11 mouse cellular contexts compared by ENCODE assay signal in the genomic region with DNA sequence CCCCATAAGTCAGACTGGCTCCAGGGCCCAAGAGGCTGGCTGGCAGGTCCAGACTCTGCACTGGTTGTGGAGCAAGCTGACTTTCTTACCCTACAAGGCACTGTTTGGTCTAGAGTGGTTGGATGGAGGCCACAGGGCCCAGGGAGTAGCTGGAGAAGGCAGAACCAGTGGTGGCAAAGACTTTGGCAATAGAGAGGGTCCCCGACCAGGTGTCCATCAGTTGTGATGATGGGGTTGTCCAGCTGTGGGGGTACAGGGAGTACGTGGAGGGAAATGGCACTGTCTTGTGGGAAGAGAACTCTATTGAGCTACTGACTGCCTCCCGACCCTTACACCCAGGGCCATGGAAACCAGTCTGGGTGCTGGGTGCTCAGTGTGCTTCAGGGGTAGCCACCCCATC. TPM values are rescaled to one million over a fixed set of nuclear protein-coding genes. Genes with fewer than 3 reads are reported as not detected.
DNase-seq lines count a peak whose midpoint lies in the region; ATAC-seq lines count a peak whose summit lies in the region.
"Had no signal": no experiment of that assay in that cellular context is flagged by ENCODE, and none has a peak within 500 bp of the region (broad histone marks: within the 10 kb centered on the region; RNA-seq: fewer than 3 reads in every experiment).

No protein-coding gene starts in this region.

- no peak for ATAC-seq in heart, embryonic 11.5 days (replicated peaks; ENCODE audit: insufficient number of reproducible peaks, low FRiP score, low TSS enrichment)
- no peak for ATAC-seq in neural tube, embryonic 13.5 days (ENCODE audit: low read depth)
- no peak for ATAC-seq in neural tube, embryonic 15.5 days (ENCODE audit: low FRiP score)
- no peak for ATAC-seq in intestine, embryonic 15.5 days
- ATAC-seq in inflammation-experienced regulatory T-cells, adult 6 months, result no peak

- peaks cover 9% of the 10 kb centered on the region for H3K36me3 ChIP-seq in heart, embryonic 11.5 days (ENCODE audit: control insufficient read depth, insufficient read depth, low read length)
- peaks cover 37% of the 10 kb centered on the region for H3K36me3 ChIP-seq in neural tube, embryonic 13.5 days
- peaks cover 25% of the 10 kb centered on the region; the same call in 1 of the 2 replicates for H3K36me3 ChIP-seq in neural tube, embryonic 15.5 days
- H3K36me3 ChIP-seq in intestine, embryonic 15.5 days, result 0 out of 2 replicates have a peak, but pooled peaks cover 5% of the 10 kb centered on the region

- no peak overlapping the region for H3K4me2 ChIP-seq in heart, embryonic 11.5 days
- no peak overlapping the region for H3K4me2 ChIP-seq in neural tube, embryonic 13.5 days
- H3K4me2 ChIP-seq in neural tube, embryonic 15.5 days, result no peak overlapping the region
- H3K4me2 ChIP-seq in intestine, embryonic 15.5 days (replicated peaks), result no peak overlapping the region

- no peak overlapping the region for H3K4me3 ChIP-seq in heart, embryonic 11.5 days (ENCODE audit: low read depth, low read length)
- no peak overlapping the region for H3K4me3 ChIP-seq in neural tube, embryonic 13.5 days
- no peak overlapping the region for H3K4me3 ChIP-seq in neural tube, embryonic 15.5 days (replicated peaks)
- H3K4me3 ChIP-seq in intestine, embryonic 15.5 days (replicated peaks), result no peak overlapping the region
- H3K4me3 ChIP-seq: megakaryocyte, embryonic 14.5 days had no signal

- H3K27me3 ChIP-seq in heart, embryonic 11.5 days (ENCODE audit: control insufficient read depth, insufficient read depth, low read length), result peaks cover 6% of the 10 kb centered on the region; the same call in 1 of the 2 replicates
- H3K27me3 ChIP-seq in neural tube, embryonic 13.5 days, result peaks cover 28% of the 10 kb centered on the region
- H3K27me3 ChIP-seq in neural tube, embryonic 15.5 days (replicated peaks), result peaks cover 16% of the 10 kb centered on the region; the same call in 1 of the 2 replicates
- H3K27me3 ChIP-seq in intestine, embryonic 15.5 days (replicated peaks), result peaks cover 6% of the 10 kb centered on the region

- peak overlapping the region; percentile 69 for H3K27ac ChIP-seq in heart, embryonic 11.5 days (ENCODE audit: low read depth, low read length)
- no peak overlapping the region for H3K27ac ChIP-seq in neural tube, embryonic 13.5 days (replicated peaks)
- H3K27ac ChIP-seq in neural tube, embryonic 15.5 days (replicated peaks), result no peak overlapping the region
- peak overlapping the region; percentile 48; the same call in 1 of the 2 replicates for H3K27ac ChIP-seq in intestine, embryonic 15.5 days

- 80% methylated on average over 3 of the region's 3 CpGs for WGBS in heart, embryonic 11.5 days (ENCODE audit: insufficient replicate concordance)
- WGBS in neural tube, embryonic 13.5 days, result 93% methylated on average over 3 of the region's 3 CpGs
- 89% methylated on average over 3 of the region's 3 CpGs for WGBS in neural tube, embryonic 15.5 days
- WGBS in intestine, embryonic 15.5 days, result 90% methylated on average over 3 of the region's 3 CpGs

- no peak for DNase-seq in heart, postnatal 14 days
- DNase-seq in thymus, adult 18-20 months, result no peak
- DNase-seq: adrenal gland, adult 8-10 months; kidney, postnatal 25 days; lung, adult 2 months had no signal

- H3K4me1 ChIP-seq in heart, embryonic 11.5 days (ENCODE audit: control insufficient read depth, insufficient read depth, low read length), result peaks cover 32% of the 10 kb centered on the region
- peaks cover 28% of the 10 kb centered on the region for H3K4me1 ChIP-seq in neural tube, embryonic 13.5 days (replicated peaks)
- peaks cover 23% of the 10 kb centered on the region for H3K4me1 ChIP-seq in neural tube, embryonic 15.5 days
- H3K4me1 ChIP-seq in intestine, embryonic 15.5 days (replicated peaks), result peaks cover 9% of the 10 kb centered on the region

- intact Hi-C loops in heart, postnatal 14 days (cut with DNase I), result no loop called here

- no peaks in the 10 kb centered on the region for H3K9me3 ChIP-seq in heart, embryonic 11.5 days (replicated peaks; ENCODE audit: control insufficient read depth, low read length)
- H3K9me3 ChIP-seq in neural tube, embryonic 13.5 days, result no peaks in the 10 kb centered on the region
- H3K9me3 ChIP-seq in neural tube, embryonic 15.5 days (replicated peaks), result no peaks in the 10 kb centered on the region
- no peaks in the 10 kb centered on the region for H3K9me3 ChIP-seq in intestine, embryonic 15.5 days

- H3K9ac ChIP-seq in heart, embryonic 11.5 days (ENCODE audit: low read depth, low read length), result 0 out of 2 replicates have a peak overlapping the region, but pooled peaks have one; percentile 30
- peak overlapping the region; percentile 38; the same call in 1 of the 2 replicates for H3K9ac ChIP-seq in neural tube, embryonic 13.5 days
- no peak overlapping the region for H3K9ac ChIP-seq in neural tube, embryonic 15.5 days (replicated peaks)
- H3K9ac ChIP-seq in intestine, embryonic 15.5 days, result no peak overlapping the region

RNA-seq across cellular contexts. Expression of gene Speg, which starts 18.7 kb away (rescaled TPM):
- 60.7 and 66.5 TPM in 2 replicates for polyA plus RNA-seq in heart, embryonic 11.5 days (2014; fragmentation: Nextera tagmentation; extraction: Ambion mirVana)
- total RNA-seq in heart, postnatal 14 days (2021), result 100 to 1,000 TPM; 125 to 126 TPM
- polyA plus RNA-seq in neural tube, embryonic 13.5 days (2015; fragmentation: Nextera tagmentation; extraction: Ambion mirVana), result 17.8 and 21.4 TPM in 2 replicates
- polyA plus RNA-seq in neural tube, embryonic 15.5 days (2015; fragmentation: Nextera tagmentation; extraction: Ambion mirVana), result 20.1 and 21.7 TPM in 2 replicates
- 35.6 and 39.3 TPM in 2 replicates for polyA plus RNA-seq in intestine, embryonic 15.5 days (2015; fragmentation: Nextera tagmentation; extraction: Ambion mirVana)
- under 1 TPM in 1 of 3 experiments, not detected in 2; 0.34 TPM for polyA plus RNA-seq in inflammation-experienced regulatory T-cells, adult 6 months (2017; shearing (Covaris generic))

RNA-seq across cellular contexts. Expression of gene Des, which starts 33.7 kb away (rescaled TPM):
- 428 and 477 TPM in 2 replicates for polyA plus RNA-seq in heart, embryonic 11.5 days (2014; fragmentation: Nextera tagmentation; extraction: Ambion mirVana)
- 1,000 to 10,000 TPM; 1,039 to 1,057 TPM for total RNA-seq in heart, postnatal 14 days (2021)
- polyA plus RNA-seq in neural tube, embryonic 13.5 days (2015; fragmentation: Nextera tagmentation; extraction: Ambion mirVana), result 3.3 and 7.7 TPM in 2 replicates
- polyA plus RNA-seq in neural tube, embryonic 15.5 days (2015; fragmentation: Nextera tagmentation; extraction: Ambion mirVana), result 10.9 and 16.0 TPM in 2 replicates
- 105 and 111 TPM in 2 replicates for polyA plus RNA-seq in intestine, embryonic 15.5 days (2015; fragmentation: Nextera tagmentation; extraction: Ambion mirVana)
- polyA plus RNA-seq in inflammation-experienced regulatory T-cells, adult 6 months (2017; shearing (Covaris generic)), result under 1 TPM in 1 of 3 experiments, not detected in 2; 0.64 TPM

RNA-seq across cellular contexts. Expression of gene Gmppa, which starts 41.9 kb away (rescaled TPM):
- polyA plus RNA-seq in heart, embryonic 11.5 days (2014; fragmentation: Nextera tagmentation; extraction: Ambion mirVana), result 49.8 and 57.2 TPM in 2 replicates
- total RNA-seq in heart, postnatal 14 days (2021), result 10 to 100 TPM; 32.3 to 32.5 TPM
- polyA plus RNA-seq in neural tube, embryonic 13.5 days (2015; fragmentation: Nextera tagmentation; extraction: Ambion mirVana), result 74.4 and 75.9 TPM in 2 replicates
- polyA plus RNA-seq in neural tube, embryonic 15.5 days (2015; fragmentation: Nextera tagmentation; extraction: Ambion mirVana), result 72.4 and 78.3 TPM in 2 replicates
- 98.9 and 103 TPM in 2 replicates for polyA plus RNA-seq in intestine, embryonic 15.5 days (2015; fragmentation: Nextera tagmentation; extraction: Ambion mirVana)
- 10 to 100 TPM; 44.2 to 67.2 (median 62.7) TPM for polyA plus RNA-seq in inflammation-experienced regulatory T-cells, adult 6 months (2017; shearing (Covaris generic))

RNA-seq across cellular contexts. Expression of gene Asic4, which starts 56.4 kb away (rescaled TPM):
- 0.11 TPM in 2 replicates for polyA plus RNA-seq in heart, embryonic 11.5 days (2014; fragmentation: Nextera tagmentation; extraction: Ambion mirVana)
- not detected for total RNA-seq in heart, postnatal 14 days (2021)
- polyA plus RNA-seq in neural tube, embryonic 13.5 days (2015; fragmentation: Nextera tagmentation; extraction: Ambion mirVana), result 28.7 and 28.8 TPM in 2 replicates
- 22.9 and 31.6 TPM in 2 replicates for polyA plus RNA-seq in neural tube, embryonic 15.5 days (2015; fragmentation: Nextera tagmentation; extraction: Ambion mirVana)
- 2.6 and 2.7 TPM in 2 replicates for polyA plus RNA-seq in intestine, embryonic 15.5 days (2015; fragmentation: Nextera tagmentation; extraction: Ambion mirVana)
- polyA plus RNA-seq in inflammation-experienced regulatory T-cells, adult 6 months (2017; shearing (Covaris generic)), result not detected
- polyA plus RNA-seq: lung, adult 2 months had no signal

Comparison
In these comparisons a context has a peak if more than half of its experiments do, and no peak if none do; other contexts are left out.
1. H3K9ac ChIP-seq: peak in heart, embryonic 11.5 days (single experiment) and neural tube, embryonic 13.5 days (single experiment); none in neural tube, embryonic 15.5 days (single experiment) and intestine, embryonic 15.5 days (single experiment).
2. H3K27ac ChIP-seq: peak in heart, embryonic 11.5 days (single experiment) and intestine, embryonic 15.5 days (single experiment); none in neural tube, embryonic 13.5 days (single experiment) and neural tube, embryonic 15.5 days (single experiment).
3. RNA of gene Speg, which starts 18.7 kb away (polyA plus RNA-seq): 60.7 to 66.5 TPM in heart, embryonic 11.5 days, 35.6 to 39.3 TPM in intestine, embryonic 15.5 days, 17.8 to 21.4 TPM in neural tube, embryonic 13.5 days and 20.1 to 21.7 TPM in neural tube, embryonic 15.5 days; 0.34 TPM in inflammation-experienced regulatory T-cells, adult 6 months; every median in the first group is over 10 times any median in the second.